Mouse (Mus musculus) mouse trophoblast stem cell (cell line): Measurements from ENCODE around the gene A730015C16Rik.

Experiments used
- in situ Hi-C, 2 experiments: fragments of 300-500 bp; cut with MseI, MboI; formaldehyde crosslinking; loops; 2 replicates in 1 of 2; 3 replicates in 1 of 2; pipeline ENCODE4 v1.15.1; 2025

The A730015C16Rik gene

GRCm38 (mm10) chr4:108848505-108848848, at the start of gene A730015C16Rik:
Gene A730015C16Rik (minus strand): TSS chr4:108848619.
- in situ Hi-C loops = no loop called here

GRCm38 (mm10) chr4:108890876-108891275, 42.5 kb upstream of the A730015C16Rik start:
- in situ Hi-C loops = no loop called here

GRCm38 (mm10) chr4:108887456-108887855, 39.0 kb upstream of the A730015C16Rik start:
- in situ Hi-C loops = no loop called here

GRCm38 (mm10) chr4:108883815-108884214, 35.4 kb upstream of the A730015C16Rik start:
- in situ Hi-C loops = no loop called here

- in situ Hi-C loops = no loop called here
These were observed 30.8 kb upstream of the A730015C16Rik start, which contains the start of gene Rab3b for GRCm38 (mm10) chr4:108878963-108879822. Gene Rab3b (plus strand): TSS chr4:108879063.

GRCm38 (mm10) chr4:108877901-108878300, 29.5 kb upstream of the A730015C16Rik start:
- in situ Hi-C loops = no loop called here

- in situ Hi-C loops = loop anchor here (5.0 kb wide), 1 partner anchor 104 kb away; no protein-coding TSS in a partner anchor
These were observed 25.3 kb upstream of the A730015C16Rik start for GRCm38 (mm10) chr4:108873746-108874145.

GRCm38 (mm10) chr4:108869730-108870374, 21.4 kb upstream of the A730015C16Rik start:
- in situ Hi-C loops = loop anchor here (5.0 kb wide), 1 partner anchor 107 kb away; no protein-coding TSS in a partner anchor

GRCm38 (mm10) chr4:108866806-108867205, 18.4 kb upstream of the A730015C16Rik start:
- in situ Hi-C loops = no loop called here

GRCm38 (mm10) chr4:108847715-108848504, 509 bp downstream of the A730015C16Rik start, which contains the start of gene Kti12:
Gene Kti12 (plus strand): TSS chr4:108847785.
- in situ Hi-C loops = no loop called here

GRCm38 (mm10) chr4:108845824-108846569, 2.4 kb downstream of the A730015C16Rik start:
- in situ Hi-C loops = no loop called here

GRCm38 (mm10) chr4:108843336-108843735, 5.1 kb downstream of the A730015C16Rik start:
- in situ Hi-C loops = no loop called here

GRCm38 (mm10) chr4:108841920-108842578, 6.4 kb downstream of the A730015C16Rik start:
- in situ Hi-C loops = no loop called here

- in situ Hi-C loops = no loop called here
These were observed 10.4 kb downstream of the A730015C16Rik start for GRCm38 (mm10) chr4:108838031-108838430.

- in situ Hi-C loops = no loop called here
These were observed 12.9 kb downstream of the A730015C16Rik start for GRCm38 (mm10) chr4:108835496-108835895.

- in situ Hi-C loops = no loop called here
These were observed 13.5 kb downstream of the A730015C16Rik start for GRCm38 (mm10) chr4:108834971-108835311.

- in situ Hi-C loops = no loop called here
These were observed 14.1 kb downstream of the A730015C16Rik start, which contains the start of gene Txndc12 for GRCm38 (mm10) chr4:108834115-108834970. Gene Txndc12 (plus strand): TSS chr4:108834601.

GRCm38 (mm10) chr4:108833828-108834114, 14.6 kb downstream of the A730015C16Rik start:
- in situ Hi-C loops = no loop called here

- in situ Hi-C loops = no loop called here
These were observed 15.2 kb downstream of the A730015C16Rik start, which contains the start of gene Btf3l4 for GRCm38 (mm10) chr4:108832916-108833827. Gene Btf3l4 (minus strand): TSS chr4:108833614.
